Mouse (Mus musculus) thymus, adult 2 months (tissue): ENCODE measurements at regions not wholly inside any gene's neighbourhood (a gene's known extent, or its start where the extent isn't known, plus 50 kb on each side); places are given as distances from the start of the nearest gene placed in this dataset.

Source experiments
- CTCF ChIP-seq: fragments of 200-500 bp; IDR thresholded peaks from 2 replicates; pipeline ENCODE4 v1.5.1; 2012; ENCODE audit warnings: mild to moderate bottlenecking, control low read depth, low read length, moderate library complexity, borderline replicate concordance; ENCODE audit not compliant: control insufficient read depth, poor library complexity, insufficient read depth; ENCODE audit errors: extremely low read depth
- POLR2A ChIP-seq: fragments of 200-500 bp; IDR thresholded peaks from 2 replicates; pipeline ENCODE4 v1.6.1; 2012; ENCODE audit warnings: mild to moderate bottlenecking, low read length, control low read depth, moderate library complexity; ENCODE audit not compliant: control insufficient read depth, poor library complexity, insufficient read depth; ENCODE audit errors: extremely low read depth

DNA sequence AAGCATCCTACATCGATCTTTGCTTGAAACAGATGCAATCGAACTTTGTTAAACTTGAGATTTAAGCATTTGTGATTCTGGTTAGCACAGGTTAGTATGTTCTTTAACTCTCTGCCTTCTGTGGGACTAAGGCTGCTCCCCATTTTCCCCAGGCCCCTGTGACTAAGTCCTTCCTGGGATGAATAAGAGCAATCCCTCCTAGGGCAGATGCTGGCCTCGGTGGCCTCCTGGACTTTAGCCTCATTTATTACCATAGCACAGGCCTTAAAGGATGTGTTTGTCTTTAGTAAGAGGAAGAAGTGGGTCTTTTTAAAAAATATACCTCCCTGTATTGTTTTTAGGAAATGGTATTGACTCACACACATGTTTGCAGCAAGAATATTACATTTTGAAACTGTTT lies 599.9 kb downstream of the Dok5 start:
- TF ChIP-seq CTCF = no peak
- TF ChIP-seq POLR2A = no peak
